Mouse (Mus musculus) spleen, embryonic (tissue): ENCODE measurements around the gene Mafk.
"Not testable (repeated sequence)": the region's sequence is repeated elsewhere in the genome, so short reads cannot be mapped to it uniquely, and the experiment has no call there.

Experiments
- CTCF ChIA-PET: fragments of 350-600 bp; sonication (Branson Sonifier 250); formaldehyde crosslinking; loops from one replicate; lab custom pipeline; 2022; lab: Charles Lee

Mafk gene

GRCm38 (mm10) chr5:139791227-139792158 is at the start of gene Mafk:
Gene Mafk (plus strand): TSS chr5:139791513.
- CTCF ChIA-PET, result interaction anchor here (0.6 to 0.7 kb wide), 2 partner anchors 16 to 38 kb away, joined by 3 to 4 read pairs; partner anchors contain the start of gene Ints1

GRCm38 (mm10) chr5:139742640-139743039 is 48.7 kb upstream of the Mafk start:
- CTCF ChIA-PET, result not testable (repeated sequence)

GRCm38 (mm10) chr5:139745771-139746170 is 45.5 kb upstream of the Mafk start:
- CTCF ChIA-PET, result no interaction called here

GRCm38 (mm10) chr5:139749413-139750125 is 41.7 kb upstream of the Mafk start:
- CTCF ChIA-PET, result interaction anchor here (1.7 kb wide), 1 partner anchor 13 kb away, joined by 8 read pairs; the partner anchor contains the start of gene Micall2

DNA sequence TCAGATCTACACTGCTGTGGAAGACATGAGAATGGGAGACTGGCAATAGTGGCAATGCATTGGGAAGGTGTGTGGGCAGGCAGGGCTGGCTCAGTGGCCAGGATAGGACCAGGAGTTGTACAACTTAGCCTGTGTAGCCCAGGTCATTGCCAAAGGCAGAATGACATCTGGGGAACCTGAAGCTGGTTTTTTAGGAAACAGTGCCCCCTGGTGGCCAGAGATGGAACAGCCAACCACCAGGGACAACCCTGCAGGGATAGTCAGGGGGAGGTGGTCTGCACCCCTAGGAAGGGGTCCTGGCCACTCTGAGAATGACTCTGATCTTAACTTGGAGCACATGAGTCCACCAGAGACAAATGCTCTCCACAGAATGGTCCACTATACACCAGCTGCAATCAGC is 40.8 kb upstream of the Mafk start:
- CTCF ChIA-PET, result interaction anchor here (1.0 to 1.7 kb wide), 2 partner anchors 14 to 33 kb away, joined by 5 to 8 read pairs; partner anchors contain the start of gene Micall2

DNA sequence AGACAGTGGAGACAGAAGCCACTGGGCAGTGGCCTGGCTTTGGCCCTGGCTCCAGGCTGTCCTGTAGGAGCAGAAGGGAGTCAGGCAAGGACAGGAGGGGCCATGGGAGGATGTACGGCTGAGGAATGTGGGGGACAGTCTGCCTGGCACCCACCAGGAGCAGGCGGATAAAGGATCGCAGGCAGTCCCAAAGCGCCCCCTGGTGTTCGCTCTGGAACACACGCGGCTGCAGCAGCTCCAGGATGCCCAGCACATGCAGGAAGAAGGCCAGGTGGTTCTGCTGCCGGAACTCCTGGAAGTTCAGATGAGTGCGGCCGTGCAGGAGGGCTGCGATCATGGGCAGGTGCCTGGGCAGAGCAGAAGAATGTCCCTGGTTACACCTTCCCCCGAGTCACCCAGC is 36.6 kb upstream of the Mafk start:
- CTCF ChIA-PET, result no interaction called here

- CTCF ChIA-PET, result interaction anchor here (0.9 kb wide), 1 partner anchor 12 kb away, joined by 4 read pairs; no protein-coding TSS in a partner anchor
These were observed 35.2 kb upstream of the Mafk start for GRCm38 (mm10) chr5:139756135-139756534.

- CTCF ChIA-PET, result no interaction called here
These were observed 34.7 kb upstream of the Mafk start for GRCm38 (mm10) chr5:139756586-139756985.

DNA sequence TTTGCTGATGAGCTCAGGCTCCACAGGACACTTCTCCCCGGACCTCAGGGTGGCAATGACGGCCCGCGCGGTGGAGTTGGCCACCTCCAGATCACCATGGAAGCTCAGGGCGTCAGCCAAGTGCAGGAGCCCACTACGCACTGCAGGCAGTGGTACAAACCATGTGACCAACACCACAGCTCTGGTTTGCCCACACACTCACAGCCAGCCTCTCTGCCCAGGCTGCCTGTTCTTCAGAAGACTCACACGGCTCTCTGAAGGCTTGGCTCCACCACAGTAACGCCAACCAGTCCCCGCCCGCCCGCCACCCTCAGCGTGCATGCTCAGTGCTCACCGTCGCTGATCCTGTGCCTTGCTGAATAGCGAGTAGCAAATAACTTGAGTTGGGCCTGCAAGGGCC is 33.2 kb upstream of the Mafk start:
- CTCF ChIA-PET, result interaction anchor here (0.5 kb wide), 1 partner anchor 1340 kb away, joined by 4 read pairs; no protein-coding TSS in a partner anchor

- CTCF ChIA-PET, result no interaction called here
These were observed 27.0 kb upstream of the Mafk start for GRCm38 (mm10) chr5:139764296-139764695.

- CTCF ChIA-PET, result interaction anchor here (1.0 kb wide), 1 partner anchor 13 kb away, joined by 4 read pairs; no protein-coding TSS in a partner anchor
These were observed 23.1 kb upstream of the Mafk start for GRCm38 (mm10) chr5:139768216-139768615.

- CTCF ChIA-PET, result interaction anchor here (1.0 kb wide), 1 partner anchor 16 kb away, joined by 3 read pairs; no protein-coding TSS in a partner anchor
These were observed 15.9 kb upstream of the Mafk start, which contains the start of gene Ints1 for GRCm38 (mm10) chr5:139775216-139775926. Gene Ints1 (minus strand): TSS chr5:139775674.

GRCm38 (mm10) chr5:139776966-139777365 is 14.3 kb upstream of the Mafk start:
- CTCF ChIA-PET, result no interaction called here

DNA sequence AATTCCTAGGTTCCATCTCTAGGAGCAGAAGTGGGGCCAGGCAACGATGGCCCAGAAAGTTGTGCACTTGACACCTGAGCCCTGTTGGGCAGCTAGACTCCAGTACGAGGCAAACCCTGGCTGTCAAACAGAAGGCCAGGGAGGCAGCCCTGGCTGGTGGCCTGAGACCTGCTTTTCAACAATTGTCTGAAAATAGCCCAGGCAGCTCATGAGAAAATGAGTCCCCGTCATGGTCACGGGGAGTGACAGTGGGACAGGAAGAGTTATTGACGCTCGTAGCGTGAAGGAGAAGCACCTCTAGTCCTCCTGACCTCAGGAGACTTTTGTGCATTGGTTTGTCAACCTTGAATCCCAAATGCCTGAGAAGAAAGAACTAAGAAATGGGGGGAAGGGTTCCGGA is 9.9 kb upstream of the Mafk start:
- CTCF ChIA-PET, result no interaction called here

GRCm38 (mm10) chr5:139789466-139789865 is 1.8 kb upstream of the Mafk start:
- CTCF ChIA-PET, result no interaction called here

GRCm38 (mm10) chr5:139792159-139792775 is 954 bp downstream of the Mafk start:
- CTCF ChIA-PET, result interaction anchor here (0.6 kb wide), 1 partner anchor 624 kb away, joined by 12 read pairs; no protein-coding TSS in a partner anchor

- CTCF ChIA-PET, result no interaction called here
These were observed 1.6 kb downstream of the Mafk start for GRCm38 (mm10) chr5:139792966-139793337.

DNA sequence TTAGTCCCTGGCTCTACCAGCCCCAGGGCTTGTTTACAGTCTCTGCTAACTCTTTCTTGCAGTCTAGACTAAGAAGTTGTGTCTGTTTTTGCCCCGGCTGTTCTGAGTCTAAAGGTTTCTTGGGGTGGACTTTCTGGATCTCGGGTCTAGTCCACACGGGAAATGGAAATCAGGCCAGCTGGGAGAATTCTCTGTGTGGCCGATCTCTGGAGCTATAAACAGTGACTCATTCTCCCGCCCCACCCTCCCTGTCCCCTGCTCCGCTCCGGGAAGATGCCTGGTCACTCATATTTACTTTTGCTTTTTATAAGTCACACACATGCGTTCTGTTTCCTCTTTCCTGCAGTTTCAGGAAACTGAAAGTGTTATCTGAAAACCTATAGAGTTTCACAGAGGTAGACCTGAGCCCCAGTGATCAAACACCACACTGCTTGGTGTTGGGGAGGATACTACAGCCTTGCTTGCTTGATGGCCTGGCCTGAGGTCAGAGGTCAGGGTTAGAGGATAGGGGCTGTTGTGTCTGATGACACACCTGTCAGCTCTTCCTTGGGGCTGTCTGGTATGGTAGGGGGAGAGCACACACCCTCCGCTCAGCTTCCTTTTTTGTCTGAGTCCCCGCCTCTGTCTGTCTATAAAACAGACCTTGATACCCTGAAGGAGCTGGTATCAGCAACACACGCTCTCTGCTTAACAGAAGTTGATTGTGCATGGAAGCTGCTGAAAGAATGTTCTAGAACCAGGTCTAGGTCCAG is 2.2 kb downstream of the Mafk start:
- CTCF ChIA-PET, result no interaction called here

DNA sequence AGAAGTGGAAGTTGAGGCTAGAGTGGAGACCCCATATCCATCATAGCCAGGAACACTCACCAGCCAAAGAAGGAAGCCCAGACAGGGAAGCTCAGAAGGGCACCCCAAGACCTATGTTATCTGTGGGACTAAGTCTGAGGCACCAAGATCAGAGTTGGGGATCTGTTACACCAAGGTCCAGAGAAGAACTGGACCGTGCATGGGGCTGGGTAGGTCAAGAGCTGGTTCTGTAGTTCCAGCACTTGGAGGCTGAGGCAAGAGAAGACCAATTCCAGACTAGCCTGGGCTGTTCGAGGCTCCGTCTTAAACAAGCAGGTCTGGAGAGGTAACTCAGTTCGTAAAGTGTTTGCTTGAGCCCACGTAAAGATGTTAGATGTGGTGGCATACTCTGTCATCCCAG is 2.8 kb downstream of the Mafk start:
- CTCF ChIA-PET, result no interaction called here

DNA sequence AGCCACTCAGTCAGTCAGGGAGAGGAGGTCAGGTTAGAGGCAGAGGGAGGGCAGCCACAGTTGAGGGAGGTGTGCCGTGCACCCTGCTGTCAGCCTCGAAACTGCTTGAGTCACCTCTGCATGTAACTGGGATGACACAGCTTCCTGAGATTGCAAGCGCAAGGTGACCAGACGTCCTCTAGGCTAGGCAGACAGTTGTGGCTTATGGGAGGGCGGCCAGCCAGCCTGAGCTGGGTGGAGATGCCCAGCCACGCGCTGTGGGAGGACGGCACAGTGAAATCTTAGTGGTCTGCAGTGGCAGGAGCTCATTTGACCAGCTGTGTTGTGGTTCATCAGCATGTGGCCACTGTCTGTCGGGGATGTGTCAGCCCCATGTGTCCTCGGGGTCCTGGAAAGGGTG is 3.6 kb downstream of the Mafk start:
- CTCF ChIA-PET, result no interaction called here
